Mouse (Mus musculus): ENCODE results near the gene Atg10.
"Not testable (repeated sequence)": the region's sequence is repeated elsewhere in the genome, so short reads cannot be mapped to it uniquely, and the experiment has no call there.

Atg10 gene

GRCm38 (mm10) chr13:90939192-90939591, 284.6 kb downstream of the Atg10 start:
- no peak for DNase-seq (ENCODE audit: low read depth, low spot score)

- no peak for DNase-seq (ENCODE audit: low read depth, low spot score)
Measured at GRCm38 (mm10) chr13:90935852-90936251, 287.9 kb downstream of the Atg10 start.

DNA sequence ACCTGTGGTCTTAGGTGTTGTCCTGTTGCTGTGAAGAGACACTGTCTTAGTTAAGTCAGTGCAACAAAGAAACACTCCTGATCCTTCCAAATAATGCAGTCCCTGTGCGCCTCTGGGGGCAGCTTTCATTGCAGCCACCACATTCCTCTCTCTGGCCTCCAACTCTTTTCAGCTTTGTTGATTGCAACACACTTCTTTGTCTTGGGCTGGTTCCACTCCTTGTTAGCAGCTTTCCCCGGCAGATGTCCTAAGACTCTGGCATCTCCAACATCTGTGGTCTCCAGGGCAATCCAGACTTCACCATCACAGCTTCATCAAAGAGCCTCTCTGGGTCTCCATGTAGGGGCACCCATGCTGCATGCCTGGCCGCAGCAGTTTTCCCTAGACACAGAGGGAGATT, 290.5 kb downstream of the Atg10 start:
- no peak for DNase-seq (ENCODE audit: low read depth, low spot score)

DNA sequence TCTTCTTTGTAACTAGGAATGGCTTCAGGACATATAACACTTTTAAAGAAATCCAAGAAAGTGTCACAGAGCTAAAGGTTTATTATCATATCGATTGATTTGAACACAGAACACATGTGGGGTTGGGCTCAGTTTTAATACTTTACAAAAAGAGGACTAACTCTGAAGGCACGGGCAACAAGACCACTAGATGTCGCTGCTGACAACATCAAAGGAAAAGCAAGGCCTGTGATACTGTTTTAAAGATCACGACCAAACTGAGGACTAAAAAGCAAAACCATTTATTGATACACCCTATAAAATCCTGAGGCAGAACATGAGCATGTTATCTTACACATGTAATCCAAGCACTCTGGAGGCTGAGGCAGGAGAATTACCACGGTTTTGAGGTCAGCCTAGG, 293.9 kb downstream of the Atg10 start:
- peak; percentile 69 for DNase-seq (ENCODE audit: low read depth, low spot score)

DNA sequence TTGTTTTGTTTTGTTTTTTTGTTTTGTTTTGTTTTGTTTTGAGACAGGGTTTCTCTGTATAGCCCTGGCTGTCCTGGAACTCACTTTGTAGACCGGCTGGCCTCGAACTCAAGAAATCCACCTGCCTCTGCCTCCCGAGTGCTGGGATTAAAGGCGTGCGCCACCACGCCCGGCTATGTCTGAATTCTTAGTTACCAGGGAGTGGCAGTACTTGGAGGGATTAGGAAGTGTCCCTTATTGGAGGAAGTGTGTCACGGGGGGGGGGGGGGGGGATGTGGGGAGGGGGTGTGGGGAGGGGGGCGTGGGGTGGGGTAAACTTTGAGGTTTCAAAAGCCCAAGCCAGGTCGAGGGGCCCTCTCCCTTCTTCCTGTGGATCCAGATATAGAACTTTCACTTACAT, 295.5 kb downstream of the Atg10 start:
- not testable (repeated sequence) for DNase-seq (ENCODE audit: low read depth, low spot score)

DNA sequence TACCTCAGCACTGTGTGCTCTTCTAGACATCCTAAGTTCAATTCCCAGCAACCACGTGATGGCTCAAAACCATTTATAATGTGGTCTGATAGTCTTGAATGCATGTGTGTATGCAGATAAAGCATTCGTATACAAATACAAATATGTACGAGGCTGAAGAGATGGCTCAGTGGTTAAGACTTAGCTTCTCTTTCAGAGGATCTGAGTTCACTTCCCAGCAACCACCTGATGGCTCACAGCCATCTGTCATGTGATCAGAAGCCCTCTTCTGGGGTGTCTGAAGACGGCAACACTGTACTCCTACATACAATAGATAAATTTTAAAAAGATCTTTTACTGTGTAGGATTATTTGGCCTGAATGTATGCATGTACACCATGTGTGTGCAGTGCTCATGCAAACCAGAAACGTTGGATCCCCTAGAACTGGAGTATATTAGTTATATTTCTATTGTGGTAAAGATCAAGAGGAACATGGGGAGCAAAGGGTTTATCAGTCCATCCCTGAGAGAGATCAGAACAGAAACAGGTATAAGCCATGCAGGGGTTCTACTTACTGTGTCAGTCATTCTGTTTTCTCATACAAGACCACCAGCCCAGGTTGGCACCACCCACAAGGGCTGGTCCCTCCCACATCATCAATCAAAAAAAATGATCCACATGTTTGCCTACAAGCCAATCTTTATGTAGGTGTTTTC, 296.7 kb downstream of the Atg10 start:
- no peak for DNase-seq (ENCODE audit: low read depth, low spot score)

DNA sequence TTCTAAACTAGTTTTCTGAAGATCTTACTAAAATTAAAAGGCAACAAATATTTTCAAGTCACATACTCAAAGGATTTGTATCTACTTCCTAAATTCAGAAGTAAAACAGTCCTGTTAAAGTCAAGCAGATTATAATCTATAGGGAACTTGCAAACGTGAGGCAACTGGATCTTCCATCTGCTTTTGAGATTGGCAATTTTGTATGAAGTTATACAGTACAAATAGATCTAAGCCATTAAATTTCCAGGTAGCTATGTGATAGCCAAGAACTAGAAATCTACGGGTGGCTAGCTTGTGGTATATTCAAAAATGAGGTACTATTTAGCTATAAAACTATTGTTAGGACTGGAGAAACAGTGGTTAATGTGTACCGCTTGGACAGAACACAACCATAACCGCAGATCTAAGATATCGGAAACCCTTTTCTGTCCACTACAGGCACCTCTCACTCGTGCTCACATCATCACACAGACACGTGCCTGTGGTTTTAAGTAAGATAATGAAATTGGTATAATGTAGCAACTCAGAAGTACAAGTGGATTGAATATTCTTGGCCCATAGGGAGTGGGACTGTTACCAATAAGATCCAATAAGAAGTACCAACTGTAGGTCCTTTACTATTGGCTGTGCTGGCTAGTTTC, 297.5 kb downstream of the Atg10 start:
- DNase-seq (ENCODE audit: low read depth, low spot score) = no peak

- DNase-seq (ENCODE audit: low read depth, low spot score) = no peak
Measured at GRCm38 (mm10) chr13:90925191-90925590, 298.6 kb downstream of the Atg10 start.

GRCm38 (mm10) chr13:90924072-90924471, 299.7 kb downstream of the Atg10 start:
- no peak for DNase-seq (ENCODE audit: low read depth, low spot score)

GRCm38 (mm10) chr13:90923617-90924016, 300.2 kb downstream of the Atg10 start:
- not testable (repeated sequence) for DNase-seq (ENCODE audit: low read depth, low spot score)

DNA sequence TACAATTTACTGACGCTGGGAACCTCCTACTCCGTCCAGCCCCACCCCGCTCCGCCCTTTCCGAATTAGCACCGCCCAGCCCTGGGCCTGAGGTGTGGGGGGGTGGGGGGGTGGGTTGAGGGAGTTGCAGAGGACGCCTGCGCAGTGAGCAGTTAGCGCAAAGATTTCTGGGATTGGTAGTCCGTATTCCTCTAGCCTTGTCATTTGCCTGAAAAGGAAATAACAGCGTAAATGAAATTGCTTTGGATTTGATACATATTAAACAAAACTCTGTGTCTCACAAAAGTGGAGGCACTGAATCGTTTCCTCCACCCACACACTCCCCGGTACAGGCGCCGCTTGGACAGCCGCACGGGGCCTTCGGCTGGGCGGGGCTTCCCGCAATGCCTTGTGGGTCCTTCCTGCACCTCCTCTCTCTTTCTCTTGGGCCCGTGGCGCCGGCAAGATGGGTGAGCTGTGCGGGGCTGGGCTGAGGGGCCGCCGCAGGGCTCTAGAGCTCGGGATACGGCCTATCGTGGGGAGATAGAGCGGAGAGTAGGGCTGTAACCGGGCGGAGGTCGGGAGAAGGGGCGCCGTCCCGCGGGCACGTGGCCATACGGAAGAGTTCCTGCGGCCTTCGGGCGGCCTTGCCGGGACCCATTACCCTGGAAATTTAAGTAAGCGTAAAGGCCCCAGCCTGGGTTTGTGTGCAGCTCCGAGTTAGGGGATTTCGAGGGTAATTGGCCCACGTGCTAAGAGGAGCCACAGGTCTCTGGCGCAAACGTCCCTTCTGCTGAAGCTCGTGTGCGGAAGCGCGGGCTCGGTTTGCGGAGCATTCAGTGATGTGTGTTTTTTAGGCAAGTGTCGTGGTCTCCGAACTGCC, 300.8 kb downstream of the Atg10 start, which contains the start of gene Rps23:
Gene Rps23 (plus strand): TSS at position 208 of the 862 bp plus-strand sequence.
- peak; percentile 93 for DNase-seq (ENCODE audit: low read depth, low spot score)

GRCm38 (mm10) chr13:90914721-90915120, 309.0 kb downstream of the Atg10 start:
- DNase-seq (ENCODE audit: low read depth, low spot score) = no peak

DNA sequence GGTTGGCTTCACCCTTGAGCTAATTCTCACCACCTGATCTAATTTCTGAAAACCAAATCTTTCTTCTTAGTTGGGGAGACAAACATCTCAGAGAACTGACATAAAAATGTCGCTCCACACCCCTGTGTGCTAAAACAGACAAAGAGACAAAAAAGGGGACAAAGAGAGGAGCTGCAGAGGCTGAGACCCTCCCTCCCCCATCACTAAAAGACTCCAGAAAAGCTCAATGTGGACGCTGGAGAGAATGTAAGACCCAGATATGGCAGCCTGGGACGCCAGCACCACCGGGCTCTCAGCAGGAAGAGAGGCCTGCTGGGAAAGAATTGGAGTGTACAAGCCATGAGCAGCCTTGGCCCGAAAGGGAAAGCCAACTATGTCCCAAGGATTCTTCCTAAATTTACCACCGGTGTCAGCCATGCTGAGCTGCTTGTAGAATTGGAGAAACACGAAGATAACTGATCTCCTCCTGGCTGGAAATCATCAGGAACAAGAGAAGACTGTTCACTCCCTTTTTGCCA, 310.0 kb downstream of the Atg10 start:
- DNase-seq (ENCODE audit: low read depth, low spot score) = no peak

DNA sequence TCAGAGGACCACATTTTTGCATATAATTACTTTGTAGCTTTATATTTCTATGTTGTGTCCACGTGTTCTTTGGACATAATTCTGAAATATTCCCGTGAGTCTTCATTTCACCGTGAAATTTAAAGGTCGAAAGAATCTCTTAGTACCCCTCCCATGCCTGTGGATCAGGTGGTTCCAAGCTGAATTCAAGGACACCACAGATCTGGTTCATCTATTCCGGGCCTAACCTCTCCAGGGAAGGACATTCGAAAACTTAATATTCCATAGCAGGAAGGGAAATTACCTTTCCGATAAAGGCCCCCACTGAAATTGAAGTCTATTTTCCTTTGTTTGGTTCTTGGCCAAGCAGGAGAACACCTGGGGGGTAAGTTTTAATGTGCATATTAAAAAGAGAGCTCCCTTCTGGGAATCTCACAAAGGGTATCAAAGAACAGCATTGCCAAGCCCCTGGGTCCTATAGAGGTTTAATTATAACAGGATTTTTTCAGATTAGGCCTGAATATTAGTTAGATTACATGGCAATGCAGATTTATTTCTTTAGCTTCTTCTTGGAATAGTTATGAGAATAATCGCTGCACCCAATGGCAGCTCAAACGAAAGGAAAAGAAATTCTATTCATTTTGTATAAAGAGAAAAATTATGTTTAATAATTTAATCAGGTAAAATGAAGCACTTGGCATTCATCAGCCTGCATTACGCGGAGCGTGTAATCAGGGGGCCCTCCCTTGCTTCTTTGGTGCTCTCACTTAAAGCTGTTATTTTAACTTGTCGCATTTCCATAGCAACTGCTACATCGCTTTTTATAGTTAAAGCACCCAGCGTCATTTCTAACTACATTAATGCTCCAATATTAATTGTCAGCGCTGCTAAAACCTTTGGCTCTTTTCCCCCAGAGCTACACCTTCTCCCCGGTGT, 310.8 kb downstream of the Atg10 start:
- no peak for DNase-seq (ENCODE audit: low read depth, low spot score)

- DNase-seq (ENCODE audit: low read depth, low spot score) = no peak
Measured at GRCm38 (mm10) chr13:90907376-90907775, 316.4 kb downstream of the Atg10 start.

GRCm38 (mm10) chr13:90905176-90905575, 318.6 kb downstream of the Atg10 start, which contains the start of gene Atp6ap1l:
Gene Atp6ap1l, minus strand, starts transcription at chr13:90905355.
- DNase-seq (ENCODE audit: low read depth, low spot score) = no peak

GRCm38 (mm10) chr13:90896821-90897220, 326.9 kb downstream of the Atg10 start:
- DNase-seq (ENCODE audit: low read depth, low spot score) = no peak

DNA sequence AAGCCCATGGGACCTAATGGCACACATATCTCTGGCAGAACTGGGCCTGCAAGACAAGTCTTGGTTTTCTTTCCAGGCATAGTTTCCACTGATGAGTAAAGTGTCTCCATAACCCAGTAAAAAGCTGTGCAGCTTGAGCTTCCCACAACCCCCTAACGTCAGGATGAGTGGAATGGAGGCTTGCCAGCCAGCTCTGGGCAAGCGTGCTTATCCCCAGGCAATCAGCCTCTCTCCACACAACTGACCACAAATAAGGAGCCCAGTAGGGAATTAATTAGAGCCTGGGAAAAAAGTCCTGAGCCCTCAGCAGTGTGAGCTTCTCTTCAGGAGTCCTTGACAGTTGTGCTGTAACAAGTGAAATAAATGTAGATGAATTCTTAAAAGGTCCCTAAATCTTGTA, 327.7 kb downstream of the Atg10 start:
- DNase-seq (ENCODE audit: low read depth, low spot score) = no peak

GRCm38 (mm10) chr13:90894819-90895218, 328.9 kb downstream of the Atg10 start:
- DNase-seq (ENCODE audit: low read depth, low spot score) = no peak

- DNase-seq (ENCODE audit: low read depth, low spot score) = no peak
Measured at GRCm38 (mm10) chr13:90890111-90890510, 333.7 kb downstream of the Atg10 start.

DNA sequence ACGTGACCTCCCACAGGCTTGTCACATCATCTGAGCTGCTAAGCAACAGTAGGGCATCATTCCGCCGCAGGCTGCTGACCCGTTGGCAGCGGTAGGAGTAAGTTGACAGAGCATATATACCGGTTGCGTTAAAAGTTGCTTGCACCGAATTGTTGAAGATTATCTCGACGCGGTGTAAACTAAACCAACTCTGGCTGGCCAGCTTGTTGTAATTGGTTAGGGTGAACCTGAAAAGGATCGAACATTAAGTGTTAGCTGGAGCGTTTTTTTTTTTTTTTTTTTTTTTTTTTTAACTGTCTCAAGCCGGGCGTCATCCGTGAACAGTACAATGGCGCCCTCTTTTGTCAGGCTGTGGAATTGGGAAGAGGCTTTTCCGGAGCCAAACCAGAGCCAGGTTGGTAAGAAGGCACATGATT, 337.2 kb downstream of the Atg10 start:
- DNase-seq (ENCODE audit: low read depth, low spot score) = peak; percentile 85

All from forelimb bud, embryonic 11.5 days (tissue).